Mouse (Mus musculus): ENCODE results near the gene Wfdc12. TPM values are rescaled to one million over a fixed set of nuclear protein-coding genes. Genes with fewer than 3 reads are reported as not detected.

The Wfdc12 gene
- polyA plus RNA-seq, 1 experiment, result not detected

DNA sequence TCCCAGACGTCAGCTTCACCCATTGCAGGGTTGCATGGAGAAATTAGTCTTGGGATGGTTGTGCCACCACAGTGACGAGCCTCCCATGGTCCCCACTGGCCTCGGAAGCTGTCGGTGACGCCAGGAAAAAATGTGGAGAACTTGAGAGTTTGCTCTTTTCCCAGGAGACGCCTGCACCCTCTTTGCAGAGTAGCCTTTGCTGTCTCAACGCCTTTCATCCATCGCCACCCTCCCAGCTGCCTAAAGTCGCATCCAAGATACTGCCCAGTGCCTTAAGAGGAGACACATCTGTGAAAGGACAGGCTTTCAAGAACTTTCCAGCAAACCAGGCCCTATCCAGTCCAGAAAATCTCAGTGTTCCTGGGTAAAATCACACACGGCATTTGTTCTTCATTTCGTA is 38.1 kb downstream of the Wfdc12 start:
- Histone ChIP-seq H3K4me3 (no peak overlapping the region), H3K79me2 (ENCODE audit: control insufficient read depth, insufficient read depth) (no peaks in the 10 kb centered on the region), H3K36me3 (ENCODE audit: control insufficient read depth, insufficient read depth) (peaks cover 16% of the 10 kb centered on the region), H3K27me3 (ENCODE audit: control insufficient read depth, insufficient read depth, insufficient read length) (no peaks in the 10 kb centered on the region), H3K4me2 (ENCODE audit: low read depth) (no peak overlapping the region), H3ac (ENCODE audit: control insufficient read depth, insufficient read length) (no peak overlapping the region)
- TF ChIP-seq REST (IDR thresholded peaks at IDR 0.05; ENCODE audit: insufficient read depth, insufficient read length), result no peak
- TF ChIP-seq E2F4 (IDR thresholded peaks at IDR 0.05; ENCODE audit: insufficient read depth), result no peak
- no peak for TF ChIP-seq POLR2AphosphoS2 (IDR thresholded peaks at IDR 0.05; ENCODE audit: insufficient read length, low read depth)
- no peak for TF ChIP-seq CEBPB (IDR thresholded peaks at IDR 0.05; ENCODE audit: insufficient read depth, poor library complexity, severe bottlenecking)
- no peak for TF ChIP-seq MAX (IDR thresholded peaks at IDR 0.05; ENCODE audit: low read depth)
- TF ChIP-seq MYOG (IDR thresholded peaks at IDR 0.05; ENCODE audit: control insufficient read depth in 1 of 3, insufficient read depth in 1 of 3, insufficient read length in 2 of 3, low read depth in 2 of 3), result no peak
- no peak for TF ChIP-seq TCF3 (IDR thresholded peaks at IDR 0.05; ENCODE audit: insufficient read length, low read depth)
- no peak for TF ChIP-seq TCF12 (IDR thresholded peaks at IDR 0.05; ENCODE audit: insufficient read depth, poor library complexity, severe bottlenecking)
- TF ChIP-seq MYOD1 (IDR thresholded peaks at IDR 0.05; ENCODE audit: control insufficient read depth in 1 of 3, insufficient read length in 2 of 3, low read depth in 2 of 3), result no peak
- TF ChIP-seq USF1 (IDR thresholded peaks at IDR 0.05; ENCODE audit: low read depth), result no peak
- TF ChIP-seq POLR2A (IDR thresholded peaks at IDR 0.05; ENCODE audit: insufficient read length, low read depth), result no peak
- TF ChIP-seq SRF (IDR thresholded peaks at IDR 0.05; ENCODE audit: control insufficient read depth, insufficient read length, low read depth), result no peak

DNA sequence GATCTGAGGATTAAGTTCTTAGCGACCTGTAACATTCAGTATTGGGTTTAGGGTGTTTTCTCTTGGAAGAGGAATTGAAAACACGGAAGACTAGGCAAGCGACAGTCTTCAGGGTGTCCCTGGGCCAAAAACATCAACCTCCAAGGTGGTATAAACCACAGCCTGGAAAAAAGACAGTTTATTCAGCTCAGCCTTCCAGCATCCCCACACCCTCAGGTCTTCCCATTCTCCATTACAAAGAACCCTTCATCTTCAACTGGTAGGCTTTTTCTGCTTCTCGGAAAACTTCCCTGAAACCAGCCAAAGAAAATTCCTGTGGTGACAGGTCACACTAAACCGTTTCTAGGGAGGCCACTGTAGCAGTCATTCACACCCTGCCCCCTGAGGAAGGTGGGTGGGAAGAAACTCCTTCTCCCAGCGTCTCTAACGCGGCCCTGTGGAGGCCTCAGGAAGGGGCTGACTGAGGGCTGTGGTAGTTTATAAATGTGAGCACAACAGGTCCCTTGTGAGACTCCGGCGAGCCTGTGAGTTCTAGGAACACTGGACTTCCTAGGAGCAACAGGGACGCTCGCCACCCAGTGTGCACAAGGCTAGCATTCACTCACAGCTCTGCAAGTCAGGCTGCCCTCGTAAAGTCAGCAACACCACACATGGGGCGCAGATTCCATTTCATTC is 40.2 kb downstream of the Wfdc12 start:
- H3K4me3 ChIP-seq, result no peak overlapping the region
- H3ac ChIP-seq (ENCODE audit: control insufficient read depth, insufficient read length), result no peak overlapping the region
- H3K36me3 ChIP-seq (ENCODE audit: control insufficient read depth, insufficient read depth), result peaks cover 16% of the 10 kb centered on the region
- no peaks in the 10 kb centered on the region for H3K27me3 ChIP-seq (ENCODE audit: control insufficient read depth, insufficient read depth, insufficient read length)
- TF ChIP-seq MAX (IDR thresholded peaks at IDR 0.05; ENCODE audit: low read depth) (no peak), TCF3 (IDR thresholded peaks at IDR 0.05; ENCODE audit: insufficient read length, low read depth) (no peak), MYOG (IDR thresholded peaks at IDR 0.05; ENCODE audit: control insufficient read depth in 1 of 3, insufficient read depth in 1 of 3, insufficient read length in 2 of 3, low read depth in 2 of 3) (no peak), POLR2A (IDR thresholded peaks at IDR 0.05; ENCODE audit: insufficient read length, low read depth) (no peak), SRF (IDR thresholded peaks at IDR 0.05; ENCODE audit: control insufficient read depth, insufficient read length, low read depth) (no peak), USF1 (IDR thresholded peaks at IDR 0.05; ENCODE audit: low read depth) (no peak), MYOD1 (IDR thresholded peaks at IDR 0.05; ENCODE audit: control insufficient read depth in 1 of 3, insufficient read length in 2 of 3, low read depth in 2 of 3) (no peak), POLR2AphosphoS2 (IDR thresholded peaks at IDR 0.05; ENCODE audit: insufficient read length, low read depth) (no peak), E2F4 (IDR thresholded peaks at IDR 0.05; ENCODE audit: insufficient read depth) (no peak), TCF12 (IDR thresholded peaks at IDR 0.05; ENCODE audit: insufficient read depth, poor library complexity, severe bottlenecking) (no peak), REST (IDR thresholded peaks at IDR 0.05; ENCODE audit: insufficient read depth, insufficient read length) (no peak), CEBPB (IDR thresholded peaks at IDR 0.05; ENCODE audit: insufficient read depth, poor library complexity, severe bottlenecking) (no peak)
- no peaks in the 10 kb centered on the region for H3K79me2 ChIP-seq (ENCODE audit: control insufficient read depth, insufficient read depth)
- no peak overlapping the region for H3K4me2 ChIP-seq (ENCODE audit: low read depth)

GRCm38 (mm10) chr2:164146556-164146955 is 43.9 kb downstream of the Wfdc12 start:
- Histone ChIP-seq H3ac (ENCODE audit: control insufficient read depth, insufficient read length) (no peak overlapping the region), H3K36me3 (ENCODE audit: control insufficient read depth, insufficient read depth) (peaks cover under 1% of the 10 kb centered on the region), H3K79me2 (ENCODE audit: control insufficient read depth, insufficient read depth) (no peaks in the 10 kb centered on the region), H3K4me2 (ENCODE audit: low read depth) (no peak overlapping the region), H3K4me3 (no peak overlapping the region), H3K27me3 (ENCODE audit: control insufficient read depth, insufficient read depth, insufficient read length) (no peaks in the 10 kb centered on the region)
- no peak for TF ChIP-seq MAX (IDR thresholded peaks at IDR 0.05; ENCODE audit: low read depth)
- TF ChIP-seq TCF12 (IDR thresholded peaks at IDR 0.05; ENCODE audit: insufficient read depth, poor library complexity, severe bottlenecking), result no peak
- no peak for TF ChIP-seq TCF3 (IDR thresholded peaks at IDR 0.05; ENCODE audit: insufficient read length, low read depth)
- TF ChIP-seq POLR2AphosphoS2 (IDR thresholded peaks at IDR 0.05; ENCODE audit: insufficient read length, low read depth), result no peak
- no peak for TF ChIP-seq POLR2A (IDR thresholded peaks at IDR 0.05; ENCODE audit: insufficient read length, low read depth)
- TF ChIP-seq USF1 (IDR thresholded peaks at IDR 0.05; ENCODE audit: low read depth), result no peak
- TF ChIP-seq MYOG (IDR thresholded peaks at IDR 0.05; ENCODE audit: control insufficient read depth in 1 of 3, insufficient read depth in 1 of 3, insufficient read length in 2 of 3, low read depth in 2 of 3), result no peak
- no peak for TF ChIP-seq REST (IDR thresholded peaks at IDR 0.05; ENCODE audit: insufficient read depth, insufficient read length)
- no peak for TF ChIP-seq SRF (IDR thresholded peaks at IDR 0.05; ENCODE audit: control insufficient read depth, insufficient read length, low read depth)
- TF ChIP-seq MYOD1 (IDR thresholded peaks at IDR 0.05; ENCODE audit: control insufficient read depth in 1 of 3, insufficient read length in 2 of 3, low read depth in 2 of 3), result no peak
- TF ChIP-seq CEBPB (IDR thresholded peaks at IDR 0.05; ENCODE audit: insufficient read depth, poor library complexity, severe bottlenecking), result no peak
- TF ChIP-seq E2F4 (IDR thresholded peaks at IDR 0.05; ENCODE audit: insufficient read depth), result no peak

DNA sequence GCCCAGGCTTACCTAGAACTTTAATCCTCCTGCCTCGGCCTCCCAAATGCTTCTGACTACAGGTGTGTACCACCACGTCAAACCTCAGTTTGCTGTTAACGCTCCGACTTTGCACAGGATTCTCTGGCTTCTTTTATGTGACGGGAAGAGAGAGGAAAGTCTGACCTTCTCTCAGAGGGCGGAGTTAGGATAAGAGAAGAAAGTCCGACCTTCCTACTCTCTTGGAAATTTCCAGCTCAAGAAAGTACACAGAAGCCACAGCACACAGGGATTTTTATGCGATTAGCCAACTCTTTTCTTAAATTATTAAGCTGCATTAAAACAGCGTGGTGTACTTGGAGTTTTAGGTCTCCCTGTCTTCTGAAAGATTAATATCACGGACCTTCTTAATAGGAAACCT is 45.9 kb downstream of the Wfdc12 start:
- Histone ChIP-seq H3K79me2 (ENCODE audit: control insufficient read depth, insufficient read depth) (no peaks in the 10 kb centered on the region), H3ac (ENCODE audit: control insufficient read depth, insufficient read length) (no peak overlapping the region), H3K4me2 (ENCODE audit: low read depth) (no peak overlapping the region), H3K36me3 (ENCODE audit: control insufficient read depth, insufficient read depth) (no peaks in the 10 kb centered on the region), H3K27me3 (ENCODE audit: control insufficient read depth, insufficient read depth, insufficient read length) (no peaks in the 10 kb centered on the region), H3K4me3 (no peak overlapping the region)
- TF ChIP-seq REST (IDR thresholded peaks at IDR 0.05; ENCODE audit: insufficient read depth, insufficient read length), result no peak
- TF ChIP-seq MAX (IDR thresholded peaks at IDR 0.05; ENCODE audit: low read depth), result no peak
- no peak for TF ChIP-seq MYOD1 (IDR thresholded peaks at IDR 0.05; ENCODE audit: control insufficient read depth in 1 of 3, insufficient read length in 2 of 3, low read depth in 2 of 3)
- TF ChIP-seq TCF3 (IDR thresholded peaks at IDR 0.05; ENCODE audit: insufficient read length, low read depth), result no peak
- no peak for TF ChIP-seq POLR2A (IDR thresholded peaks at IDR 0.05; ENCODE audit: insufficient read length, low read depth)
- no peak for TF ChIP-seq TCF12 (IDR thresholded peaks at IDR 0.05; ENCODE audit: insufficient read depth, poor library complexity, severe bottlenecking)
- TF ChIP-seq E2F4 (IDR thresholded peaks at IDR 0.05; ENCODE audit: insufficient read depth), result no peak
- TF ChIP-seq SRF (IDR thresholded peaks at IDR 0.05; ENCODE audit: control insufficient read depth, insufficient read length, low read depth), result no peak
- TF ChIP-seq CEBPB (IDR thresholded peaks at IDR 0.05; ENCODE audit: insufficient read depth, poor library complexity, severe bottlenecking), result no peak
- no peak for TF ChIP-seq USF1 (IDR thresholded peaks at IDR 0.05; ENCODE audit: low read depth)
- TF ChIP-seq MYOG (IDR thresholded peaks at IDR 0.05; ENCODE audit: control insufficient read depth in 1 of 3, insufficient read depth in 1 of 3, insufficient read length in 2 of 3, low read depth in 2 of 3), result no peak
- no peak for TF ChIP-seq POLR2AphosphoS2 (IDR thresholded peaks at IDR 0.05; ENCODE audit: insufficient read length, low read depth)
